Mouse (Mus musculus) spleen, adult 2 months (tissue): ENCODE results near the gene Osbpl10. TPM values are rescaled to one million over a fixed set of nuclear protein-coding genes. Genes with fewer than 3 reads are reported as not detected.

Experiments used
- DNase-seq, 2 experiments: peaks; one replicate each; pipeline versions ENCODE4 v3.0.0 to v3.0.0-alpha.2; 2012 to 2021; ENCODE audit warnings: low spot score in 2 of 2, low read depth in 1 of 2
- H3K27ac ChIP-seq: fragments of 200-500 bp; 2 replicates; pipeline ENCODE4 v1.5.1; 2012; ENCODE audit warnings: low read length, inconsistent platforms; ENCODE audit not compliant: insufficient read depth
- H3K27me3 ChIP-seq: fragments of 200-500 bp; 2 replicates; pipeline ENCODE4 v1.6.1; 2012; ENCODE audit warnings: mild to moderate bottlenecking, moderate library complexity, low read length, inconsistent platforms; ENCODE audit not compliant: control insufficient read depth, insufficient read depth
- H3K36me3 ChIP-seq: fragments of 200-500 bp; 2 replicates; pipeline ENCODE4 v1.6.1; 2012; ENCODE audit warnings: mild to moderate bottlenecking, low read length, inconsistent platforms; ENCODE audit not compliant: control insufficient read depth, insufficient read depth
- H3K4me1 ChIP-seq: fragments of 200-500 bp; 2 replicates; pipeline ENCODE4 v1.6.1; 2011; ENCODE audit warnings: inconsistent platforms; ENCODE audit not compliant: control insufficient read depth, insufficient read depth, insufficient read length
- H3K4me3 ChIP-seq: fragments of 200-500 bp; 2 replicates; pipeline ENCODE4 v1.5.1; 2011; ENCODE audit warnings: mild to moderate bottlenecking, inconsistent platforms; ENCODE audit not compliant: insufficient read depth, insufficient read length; ENCODE audit errors: extremely low read depth
- CTCF ChIP-seq: fragments of 200-500 bp; IDR thresholded peaks from 2 replicates; pipeline ENCODE4 v1.5.1; 2011; ENCODE audit warnings: mild to moderate bottlenecking, inconsistent platforms; ENCODE audit not compliant: insufficient read depth, insufficient read length, insufficient replicate concordance; ENCODE audit errors: extremely low read depth
- POLR2A ChIP-seq: fragments of 200-500 bp; IDR thresholded peaks from 2 replicates; pipeline ENCODE4 v1.6.1; 2011; ENCODE audit warnings: low read depth, low read length, inconsistent platforms
- WGBS: fragments of 180-500 bp; shearing (Covaris S2); methylation state at CpG from one replicate; pipeline ENCODE4 v1.1.7; 2018; 5-methylcytosine and 5-hydroxymethylcytosine counted together
- polyA plus RNA-seq: library from polyadenylated mRNA; depleted of rRNA; stranded (reverse); fragments of >200 nt; gene quantifications from 2 replicates; pipeline ENCODE4 v1.2.3, GENCODE M21; 2012; rRNA removed

Osbpl10 gene
- polyA plus RNA-seq, result 0.54 and 0.80 TPM in 2 replicates

DNA sequence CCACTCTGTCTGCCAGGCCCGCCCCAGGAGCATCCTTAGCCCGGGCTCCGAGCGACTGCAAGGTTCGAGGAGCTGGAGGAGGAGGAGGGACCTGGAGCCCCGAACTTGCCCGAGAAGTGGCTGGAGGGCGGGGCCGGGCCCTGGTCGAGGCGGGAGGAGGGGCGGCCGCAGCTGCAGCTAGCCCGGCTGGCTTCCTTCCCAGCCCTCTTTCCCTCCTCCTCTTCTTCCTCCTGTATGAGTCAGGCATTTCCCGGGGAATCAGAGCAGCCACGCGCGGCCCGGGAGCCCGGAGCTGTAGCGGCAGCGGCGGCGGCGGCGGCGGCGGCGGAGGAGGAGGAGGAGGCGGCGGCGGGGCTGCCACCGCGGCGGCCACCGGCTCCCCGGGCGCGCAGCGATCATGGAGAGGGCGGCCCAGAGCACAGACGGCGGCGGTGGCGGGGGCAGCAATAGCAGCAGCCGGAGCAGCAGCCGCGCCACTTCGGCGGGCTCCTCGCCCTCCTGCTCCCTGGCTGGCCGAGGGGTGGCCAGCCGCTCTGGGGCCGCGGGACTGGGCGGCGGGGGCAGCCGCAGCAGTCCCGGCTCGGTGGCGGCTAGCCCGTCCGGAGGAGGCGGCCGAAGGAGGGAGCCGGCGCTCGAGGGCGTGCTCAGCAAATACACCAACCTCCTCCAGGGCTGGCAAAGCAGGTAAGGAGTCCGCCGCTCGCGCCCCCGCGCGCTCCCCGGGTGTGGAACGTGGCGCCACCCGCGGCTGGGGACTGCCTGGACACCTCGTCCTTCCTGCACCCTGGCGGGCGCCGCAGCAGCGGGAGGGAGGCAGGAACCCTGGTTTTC is at the start of gene Osbpl10:
Gene Osbpl10 (plus strand): TSS at position 289 of the 831 bp plus-strand sequence.
- Histone ChIP-seq H3K4me1 (peaks cover 5% of the 10 kb centered on the region; the same call in 1 of the 2 replicates), H3K36me3 (no peaks in the 10 kb centered on the region), H3K27ac (no peak within 1 kb of the TSS), H3K4me3 (peak within 1 kb of the TSS; percentile 35; the same call in 1 of the 2 replicates), H3K27me3 (peaks cover 17% of the 10 kb centered on the region)
- DNase-seq, result peak in 1 of 2 experiments; percentile 6
- no peak for TF ChIP-seq CTCF
- TF ChIP-seq POLR2A, result no peak
- WGBS, result under 1% methylated on average over 61 of the region's 86 CpGs

DNA sequence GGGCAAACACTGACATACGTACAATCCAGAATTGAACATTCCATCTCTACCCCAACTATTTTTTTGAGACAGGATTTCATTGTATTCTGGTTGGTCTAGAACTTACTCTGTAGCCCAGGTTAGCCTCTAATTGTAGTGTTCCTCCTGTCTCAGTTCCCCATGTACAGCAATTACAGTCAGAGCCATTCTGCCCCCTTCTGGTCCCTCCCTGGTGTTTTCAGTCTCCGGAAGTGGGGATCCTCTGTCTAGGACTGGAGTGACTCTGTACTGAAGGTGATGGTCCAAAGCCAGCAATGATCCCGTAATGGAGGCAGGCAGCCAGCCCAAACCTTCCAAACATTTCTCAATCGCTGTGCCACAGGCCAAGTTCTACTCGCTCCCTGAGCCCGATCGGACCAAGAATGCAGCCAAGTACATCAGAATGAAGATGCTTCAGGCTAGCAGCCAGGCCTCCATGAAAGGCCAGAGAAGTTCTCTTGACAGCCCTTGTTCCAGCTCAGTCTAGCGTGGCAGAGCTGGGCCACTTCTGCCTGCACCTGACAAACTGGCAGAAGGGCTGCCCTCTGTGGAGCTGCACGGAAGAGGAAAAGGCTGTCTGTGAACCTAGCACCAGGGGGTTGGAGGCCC is 47.8 kb upstream of the Osbpl10 start:
- Histone ChIP-seq H3K27ac (peak overlapping the region; percentile 20), H3K4me1 (peaks cover 15% of the 10 kb centered on the region; the same call in 1 of the 2 replicates), H3K4me3 (no peak overlapping the region), H3K36me3 (no peaks in the 10 kb centered on the region), H3K27me3 (no peaks in the 10 kb centered on the region)
- 73% methylated on average over 9 of the region's 9 CpGs for WGBS
- TF ChIP-seq CTCF, result no peak
- no peak for TF ChIP-seq POLR2A
- peak in 1 of 2 experiments; percentile 16 for DNase-seq

DNA sequence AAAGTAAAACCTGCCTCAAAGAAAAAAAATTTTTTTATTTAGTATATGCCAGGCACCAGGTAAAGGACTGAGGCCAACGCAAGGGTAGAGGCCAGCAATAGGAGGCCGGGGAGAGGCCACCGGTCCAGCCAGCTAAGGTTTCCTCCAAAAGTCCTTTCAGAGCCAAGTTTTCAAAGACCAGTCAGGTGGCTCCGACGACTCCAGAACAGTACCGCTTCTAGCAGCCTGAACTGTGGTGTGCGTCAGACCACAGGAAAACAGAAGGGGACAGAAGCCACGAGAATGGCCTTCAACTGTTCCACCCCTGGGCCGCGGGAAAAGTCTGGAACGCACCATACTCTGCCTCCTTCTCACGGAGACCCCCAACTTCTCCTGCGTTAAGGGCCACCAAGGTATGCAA is 45.8 kb upstream of the Osbpl10 start:
- 5% methylated on average over 13 of the region's 13 CpGs for WGBS

DNA sequence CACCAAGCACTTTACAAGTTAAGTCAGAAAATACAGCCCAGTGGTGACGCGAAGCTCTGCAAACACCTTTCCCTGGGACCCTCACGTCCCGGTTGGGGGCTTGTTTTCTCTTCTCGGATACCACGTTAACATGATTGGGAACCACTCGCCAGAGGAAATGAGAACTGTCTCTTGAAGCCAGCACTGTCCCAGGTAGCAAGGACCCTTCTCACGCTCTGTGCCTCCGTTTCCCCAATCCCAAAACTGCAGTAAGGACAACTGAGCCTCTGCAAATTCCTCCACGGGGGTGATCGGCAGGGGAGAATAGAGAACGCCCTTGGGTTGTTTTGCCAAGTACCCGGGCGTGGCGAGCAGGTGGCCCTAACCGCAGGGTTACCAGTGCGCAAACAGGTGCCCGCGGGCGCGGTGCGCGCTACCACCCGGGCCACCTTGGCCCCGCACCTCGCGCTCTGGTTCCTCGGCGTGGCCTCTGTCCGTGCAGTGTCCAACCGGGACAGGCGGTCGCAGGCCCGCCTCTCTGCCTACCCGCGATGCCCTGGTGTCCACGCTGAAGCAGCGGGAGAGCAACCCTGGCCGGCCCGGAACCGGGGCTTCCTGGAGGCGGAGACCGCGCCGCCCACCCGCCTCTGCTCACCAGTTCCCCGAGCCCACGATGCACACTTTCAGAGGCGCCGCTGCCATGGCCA is 45.2 kb upstream of the Osbpl10 start:
- TF ChIP-seq CTCF (no peak), POLR2A (no peak)
- Histone ChIP-seq H3K4me1 (peaks cover 15% of the 10 kb centered on the region; the same call in 1 of the 2 replicates), H3K27me3 (no peaks in the 10 kb centered on the region), H3K4me3 (peak overlapping the region; percentile 83), H3K27ac (peak overlapping the region; percentile 86), H3K36me3 (no peaks in the 10 kb centered on the region)
- no peak for DNase-seq
- WGBS, result under 1% methylated on average over 50 of the region's 50 CpGs

More for the DNA sequence above, 45.8 kb upstream of the Osbpl10 start:
- no peaks in the 10 kb centered on the region for H3K36me3 ChIP-seq
- H3K27me3 ChIP-seq, result no peaks in the 10 kb centered on the region
- peak in 1 of 2 experiments; percentile 11 for DNase-seq
- no peak for TF ChIP-seq CTCF
- TF ChIP-seq POLR2A, result no peak
- peak overlapping the region; percentile 86 for H3K27ac ChIP-seq
- peak overlapping the region; percentile 83 for H3K4me3 ChIP-seq
- peaks cover 15% of the 10 kb centered on the region; the same call in 1 of the 2 replicates for H3K4me1 ChIP-seq

DNA sequence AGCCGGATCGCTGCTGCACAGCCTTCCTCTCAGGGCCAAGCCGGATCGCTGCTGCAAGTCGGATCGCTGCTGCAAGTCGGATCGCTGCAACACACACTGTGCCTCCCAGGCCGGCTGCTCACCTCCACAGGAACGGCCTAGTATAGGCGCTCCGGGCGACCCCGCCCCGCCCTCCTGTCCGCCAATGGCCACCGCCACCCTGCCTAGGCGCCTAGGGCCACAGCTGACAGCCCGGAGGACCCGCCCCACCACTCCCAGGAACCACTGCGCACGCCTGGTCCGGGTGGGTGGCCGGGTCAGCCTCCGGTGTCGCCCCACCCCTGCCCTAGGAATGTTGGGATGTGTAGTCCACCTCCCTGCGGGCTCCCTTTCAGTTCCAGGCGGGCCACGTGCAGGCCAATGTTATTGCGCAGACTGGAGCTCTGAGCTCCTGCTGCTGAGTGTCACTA is 44.6 kb upstream of the Osbpl10 start, which contains the start of gene Gpd1l:
Gene Gpd1l (minus strand): TSS at position 265 of the 449 bp plus-strand sequence.
- H3K4me1 ChIP-seq, result peaks cover 15% of the 10 kb centered on the region; the same call in 1 of the 2 replicates
- H3K4me3 ChIP-seq, result peak within 1 kb of the TSS; percentile 83
- H3K36me3 ChIP-seq, result no peaks in the 10 kb centered on the region
- DNase-seq, result peak; percentile 78 to 98
- TF ChIP-seq CTCF (no peak), POLR2A (peak; percentile 88)
- H3K27ac ChIP-seq, result peak within 1 kb of the TSS; percentile 86
- WGBS, result 1% methylated on average over 30 of the region's 30 CpGs
- no peaks in the 10 kb centered on the region for H3K27me3 ChIP-seq

DNA sequence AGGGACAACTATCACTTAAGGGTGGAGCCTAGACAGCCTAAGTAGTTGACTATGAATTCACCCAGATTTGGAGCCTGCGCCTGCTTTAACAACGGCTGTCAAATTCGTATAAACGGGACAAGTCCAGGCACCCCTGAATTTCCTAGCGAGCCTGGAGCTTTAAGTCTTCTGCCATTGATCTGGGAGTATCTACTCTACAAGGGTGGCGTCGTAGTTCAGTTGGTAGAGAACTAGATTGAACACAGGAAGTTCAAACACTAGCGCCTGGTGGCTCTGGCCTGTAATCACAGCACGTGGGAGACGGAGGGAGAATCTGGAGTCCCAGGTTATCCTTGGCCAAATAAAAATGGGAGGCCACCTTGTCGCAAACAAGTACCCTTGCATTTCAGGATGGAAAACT is 44.1 kb upstream of the Osbpl10 start:
- Histone ChIP-seq H3K4me3 (peak overlapping the region; percentile 48), H3K27me3 (no peaks in the 10 kb centered on the region), H3K27ac (peak overlapping the region; percentile 67), H3K4me1 (peaks cover 15% of the 10 kb centered on the region; the same call in 1 of the 2 replicates), H3K36me3 (no peaks in the 10 kb centered on the region)
- WGBS, result 52% methylated on average over 11 of the region's 11 CpGs
- no peak for TF ChIP-seq POLR2A
- no peak for TF ChIP-seq CTCF
- peak in 1 of 2 experiments; percentile 10 for DNase-seq
